Mouse (Mus musculus) neural tube, embryonic 13.5 days (tissue): ENCODE measurements at regions not wholly inside any gene's neighbourhood (a gene's known extent, or its start where the extent isn't known, plus 50 kb on each side); places are given as distances from the start of the nearest gene placed in this dataset.

Source experiments
- ATAC-seq: fragments of 200-750 bp; cut with Nextera tagmentation; 2 replicates; pipeline ENCODE4 v1.8.0; 2017; ENCODE audit warnings: low read depth, mild to moderate bottlenecking, moderate TSS enrichment, moderate library complexity
- H3K27ac ChIP-seq: fragments of 300-500 bp; sonication (generic); replicated peaks from 2 replicates; pipeline ENCODE4 v1.5.1; 2015; ENCODE audit warnings: moderate library complexity, mild to moderate bottlenecking, inconsistent platforms
- H3K27me3 ChIP-seq: fragments of 300-500 bp; sonication (generic); 2 replicates; pipeline ENCODE4 v1.6.1; 2015; ENCODE audit warnings: mild to moderate bottlenecking, inconsistent platforms
- H3K36me3 ChIP-seq: fragments of 300-500 bp; sonication (generic); 2 replicates; pipeline ENCODE4 v1.6.1; 2015; ENCODE audit warnings: mild to moderate bottlenecking, inconsistent platforms
- H3K4me1 ChIP-seq: fragments of 300-500 bp; sonication (generic); replicated peaks from 2 replicates; pipeline ENCODE4 v1.6.1; 2015; ENCODE audit warnings: inconsistent platforms
- H3K4me2 ChIP-seq: fragments of 300-500 bp; sonication (generic); 2 replicates; pipeline ENCODE4 v1.6.1; 2015; ENCODE audit warnings: inconsistent platforms, mild to moderate bottlenecking, moderate library complexity
- H3K4me3 ChIP-seq: fragments of 300-500 bp; sonication (generic); 2 replicates; pipeline ENCODE4 v1.5.1; 2015; ENCODE audit warnings: mild to moderate bottlenecking, inconsistent platforms
- H3K9ac ChIP-seq: fragments of 300-500 bp; sonication (generic); 2 replicates; pipeline ENCODE4 v1.6.1; 2015; ENCODE audit warnings: moderate library complexity, mild to moderate bottlenecking, inconsistent platforms
- H3K9me3 ChIP-seq: fragments of 300-500 bp; sonication (generic); 2 replicates; pipeline ENCODE4 v1.6.1; 2016; ENCODE audit warnings: inconsistent platforms
- WGBS: fragments of 180-500 bp; shearing (Covaris S2); methylation state at CpG from one replicate; pipeline ENCODE4 v1.1.7; 2015; 5-methylcytosine and 5-hydroxymethylcytosine counted together

- Histone ChIP-seq H3K9ac (no peak overlapping the region), H3K27me3 (no peaks in the 10 kb centered on the region), H3K9me3 (no peaks in the 10 kb centered on the region), H3K4me3 (no peak overlapping the region), H3K36me3 (no peaks in the 10 kb centered on the region), H3K27ac (no peak overlapping the region), H3K4me1 (peaks cover 4% of the 10 kb centered on the region), H3K4me2 (no peak overlapping the region)
- 64% methylated on average over 2 of the region's 2 CpGs for WGBS
- no peak for ATAC-seq
Observed at GRCm38 (mm10) chr10:68606848-68607247, 65.2 kb upstream of the Cabcoco1 start.

DNA sequence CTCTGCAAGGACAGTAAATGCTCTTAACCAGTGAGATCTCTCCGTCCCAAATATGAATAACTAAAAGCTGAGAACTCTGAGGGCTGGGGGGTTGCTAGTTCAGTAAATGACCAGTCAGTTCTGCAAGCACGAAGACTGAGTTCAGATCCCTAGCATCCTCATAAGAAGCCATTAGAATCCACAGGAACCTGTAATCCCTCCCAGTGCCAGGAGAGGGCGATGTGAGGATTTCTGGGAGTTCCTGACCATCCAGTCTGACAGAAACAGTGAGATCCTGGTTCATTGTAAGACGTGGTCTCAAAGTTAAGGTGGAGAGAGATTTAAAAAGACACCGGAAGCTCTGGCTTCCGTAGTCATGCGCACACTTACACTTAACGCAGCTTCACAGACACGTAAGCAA, 70.2 kb upstream of the Cabcoco1 start:
- 0 out of 2 replicates have a peak overlapping the region, but pooled peaks have one; percentile 43 for H3K27ac ChIP-seq
- WGBS: 74% methylated on average over 9 of the region's 9 CpGs

GRCm38 (mm10) chr10:68612727-68613126, 71.0 kb upstream of the Cabcoco1 start:
- Histone ChIP-seq H3K4me1 (no peaks in the 10 kb centered on the region), H3K27me3 (no peaks in the 10 kb centered on the region), H3K9ac (no peak overlapping the region), H3K4me2 (no peak overlapping the region), H3K9me3 (no peaks in the 10 kb centered on the region), H3K36me3 (no peaks in the 10 kb centered on the region), H3K4me3 (no peak overlapping the region), H3K27ac (peak overlapping the region; percentile 54; the same call in 1 of the 2 replicates)
- no peak for ATAC-seq
- WGBS: 50% methylated on average over 3 of the region's 3 CpGs

More for the DNA sequence above, 70.2 kb upstream of the Cabcoco1 start:
- Histone ChIP-seq H3K4me3 (no peak overlapping the region), H3K9me3 (no peaks in the 10 kb centered on the region), H3K4me1 (peaks cover 3% of the 10 kb centered on the region), H3K36me3 (no peaks in the 10 kb centered on the region), H3K9ac (no peak overlapping the region), H3K27me3 (no peaks in the 10 kb centered on the region), H3K4me2 (no peak overlapping the region)
- no peak for ATAC-seq

DNA sequence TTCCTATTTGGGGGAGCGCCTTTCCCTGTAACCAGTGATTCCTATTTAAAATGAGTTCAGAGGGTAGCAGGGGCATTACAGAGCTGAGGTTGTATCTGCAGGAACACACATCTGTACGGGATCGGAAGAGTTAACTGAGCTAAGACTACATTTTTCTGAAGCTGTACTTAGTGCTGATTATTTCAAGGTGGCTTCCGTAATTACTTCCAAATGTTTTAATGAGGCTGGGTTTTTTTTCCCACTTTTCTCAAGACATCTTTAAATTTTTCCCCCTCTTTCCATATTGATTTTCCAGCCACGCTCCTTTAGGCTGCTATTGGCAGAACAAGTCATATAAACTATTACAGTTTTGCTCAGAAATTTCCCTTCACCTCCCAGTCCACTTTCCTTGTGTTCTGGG, 82.1 kb upstream of the Cabcoco1 start:
- no peak for ATAC-seq
- H3K27ac ChIP-seq: no peak overlapping the region
- H3K4me3 ChIP-seq: no peak overlapping the region
- H3K9me3 ChIP-seq: no peaks in the 10 kb centered on the region
- H3K4me1 ChIP-seq: no peaks in the 10 kb centered on the region
- no peaks in the 10 kb centered on the region for H3K27me3 ChIP-seq
- H3K4me2 ChIP-seq: no peak overlapping the region
- H3K9ac ChIP-seq: no peak overlapping the region
- 87% methylated on average over 5 of the region's 5 CpGs for whole genome bisulfite sequencing
- no peaks in the 10 kb centered on the region for H3K36me3 ChIP-seq

GRCm38 (mm10) chr10:68625329-68625728, 83.6 kb upstream of the Cabcoco1 start:
- no peaks in the 10 kb centered on the region for H3K36me3 ChIP-seq
- WGBS: 53% methylated on average over 5 of the region's 5 CpGs
- no peaks in the 10 kb centered on the region for H3K27me3 ChIP-seq
- no peak overlapping the region for H3K4me2 ChIP-seq
- H3K9ac ChIP-seq: no peak overlapping the region
- no peak overlapping the region for H3K4me3 ChIP-seq
- no peak for ATAC-seq
- no peaks in the 10 kb centered on the region for H3K9me3 ChIP-seq
- H3K4me1 ChIP-seq: no peaks in the 10 kb centered on the region
- no peak overlapping the region for H3K27ac ChIP-seq

- no peaks in the 10 kb centered on the region for H3K27me3 ChIP-seq
- WGBS: 48% methylated on average over 2 of the region's 2 CpGs
- H3K27ac ChIP-seq: no peak overlapping the region
- no peaks in the 10 kb centered on the region for H3K4me1 ChIP-seq
- H3K9me3 ChIP-seq: no peaks in the 10 kb centered on the region
- no peak overlapping the region for H3K9ac ChIP-seq
- ATAC-seq: no peak
- no peak overlapping the region for H3K4me3 ChIP-seq
- no peaks in the 10 kb centered on the region for H3K36me3 ChIP-seq
- H3K4me2 ChIP-seq: no peak overlapping the region
Observed at GRCm38 (mm10) chr10:68625752-68626151, 84.1 kb upstream of the Cabcoco1 start.

DNA sequence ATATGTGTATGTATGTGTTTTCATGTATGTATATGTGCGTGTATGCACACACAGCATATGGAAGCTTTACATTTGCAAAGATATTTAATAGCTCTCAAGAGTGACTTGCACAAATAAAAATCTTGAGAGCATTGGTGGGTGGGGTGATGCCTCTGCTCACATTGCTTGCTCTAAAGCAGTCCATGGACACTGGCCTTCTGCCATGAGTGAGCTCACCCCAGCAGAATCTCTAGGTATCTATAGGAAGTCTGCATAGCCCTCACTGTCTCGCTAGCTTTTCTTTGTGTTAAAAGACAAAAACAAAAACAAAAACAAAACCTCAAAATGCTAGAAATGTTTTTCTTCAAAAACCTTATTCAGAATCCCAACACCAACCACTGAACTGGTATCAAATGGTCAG, 87.8 kb upstream of the Cabcoco1 start:
- no peak overlapping the region for H3K4me3 ChIP-seq
- ATAC-seq: no peak
- H3K27me3 ChIP-seq: no peaks in the 10 kb centered on the region
- no peak overlapping the region for H3K4me2 ChIP-seq
- no peaks in the 10 kb centered on the region for H3K4me1 ChIP-seq
- WGBS: 87% methylated on average over 2 of the region's 2 CpGs
- H3K36me3 ChIP-seq: no peaks in the 10 kb centered on the region
- H3K9me3 ChIP-seq: no peaks in the 10 kb centered on the region
- H3K27ac ChIP-seq: no peak overlapping the region
- no peak overlapping the region for H3K9ac ChIP-seq

DNA sequence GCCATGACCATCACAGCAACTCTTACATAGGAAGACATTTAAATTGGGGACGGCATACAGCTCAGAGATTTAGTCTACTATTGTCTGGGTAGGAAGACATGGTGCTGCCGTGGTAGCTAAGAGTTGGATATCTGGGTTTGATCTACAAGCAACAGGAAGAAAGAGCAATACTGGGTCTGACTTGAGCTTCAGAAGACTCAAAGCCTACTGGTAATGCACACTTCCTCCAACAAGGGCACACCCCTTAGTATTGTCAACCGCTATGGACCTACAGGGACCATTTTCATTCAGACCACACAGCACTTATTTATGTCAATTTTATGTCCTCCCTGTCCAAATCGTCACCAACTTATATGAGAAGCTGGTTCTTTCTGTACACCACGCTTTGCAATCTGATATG, 90.3 kb upstream of the Tmem26 start:
- Histone ChIP-seq H3K4me2 (no peak overlapping the region), H3K4me1 (no peaks in the 10 kb centered on the region), H3K9me3 (no peaks in the 10 kb centered on the region), H3K27ac (no peak overlapping the region), H3K9ac (no peak overlapping the region), H3K27me3 (no peaks in the 10 kb centered on the region), H3K36me3 (no peaks in the 10 kb centered on the region), H3K4me3 (no peak overlapping the region)
- ATAC-seq: no peak
- WGBS: 93% methylated on average over 5 of the region's 5 CpGs

DNA sequence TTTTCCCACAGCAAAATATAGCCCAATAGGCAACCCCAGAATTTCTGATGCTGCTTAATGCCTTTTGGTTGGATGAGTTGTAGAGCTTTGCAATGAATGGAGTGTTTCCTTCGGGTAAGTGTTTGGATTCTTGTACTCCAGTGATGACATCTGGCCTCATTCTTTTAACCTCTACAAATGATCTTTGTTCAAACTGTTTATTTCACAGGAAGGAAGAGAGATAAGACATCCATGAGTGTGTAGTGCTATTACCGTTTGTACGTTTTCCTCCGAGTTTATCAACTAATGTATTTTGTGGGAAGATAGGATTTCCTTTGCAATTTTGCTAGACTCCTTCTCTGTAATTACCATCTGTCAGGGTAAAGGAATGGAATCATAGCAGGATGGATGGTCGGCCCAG, 70.7 kb upstream of the Tmem26 start:
- H3K27me3 ChIP-seq: no peaks in the 10 kb centered on the region
- no peaks in the 10 kb centered on the region for H3K36me3 ChIP-seq
- ATAC-seq: no peak
- no peak overlapping the region for H3K9ac ChIP-seq
- no peaks in the 10 kb centered on the region for H3K4me1 ChIP-seq
- H3K27ac ChIP-seq: no peak overlapping the region
- WGBS: 84% methylated on average over 5 of the region's 5 CpGs
- no peaks in the 10 kb centered on the region for H3K9me3 ChIP-seq
- no peak overlapping the region for H3K4me2 ChIP-seq
- H3K4me3 ChIP-seq: no peak overlapping the region

- Histone ChIP-seq H3K4me2 (no peak overlapping the region), H3K27ac (no peak overlapping the region), H3K27me3 (no peaks in the 10 kb centered on the region), H3K36me3 (no peaks in the 10 kb centered on the region), H3K4me3 (no peak overlapping the region), H3K9me3 (no peaks in the 10 kb centered on the region), H3K4me1 (no peaks in the 10 kb centered on the region), H3K9ac (no peak overlapping the region)
- 75% methylated on average over 2 of the region's 2 CpGs for WGBS
- no peak for ATAC-seq
Observed at GRCm38 (mm10) chr10:68655491-68655890, 68.0 kb upstream of the Tmem26 start.

DNA sequence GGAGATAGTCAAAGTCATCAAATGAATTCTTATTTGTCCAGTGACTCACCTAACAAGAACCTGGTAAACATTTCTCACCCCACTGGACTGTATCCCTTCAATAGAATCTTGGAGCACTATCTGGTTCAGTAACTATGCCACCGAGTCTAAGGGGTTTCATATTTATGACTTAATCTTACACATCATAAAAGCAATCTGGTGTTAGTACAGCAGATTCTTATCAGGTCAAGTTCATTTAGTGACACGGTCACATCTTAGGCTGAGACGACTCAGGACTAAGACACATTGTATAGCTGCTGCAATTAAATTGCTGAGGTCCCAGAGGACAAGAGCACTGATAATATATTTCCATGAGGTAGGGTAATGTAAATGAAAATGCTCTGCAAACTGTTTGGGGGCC, 57.4 kb upstream of the Tmem26 start:
- Histone ChIP-seq H3K4me3 (no peak overlapping the region), H3K9me3 (no peaks in the 10 kb centered on the region), H3K27ac (no peak overlapping the region), H3K36me3 (no peaks in the 10 kb centered on the region), H3K4me1 (peaks cover 6% of the 10 kb centered on the region; the same call in 1 of the 2 replicates), H3K4me2 (no peak overlapping the region), H3K27me3 (no peaks in the 10 kb centered on the region), H3K9ac (no peak overlapping the region)
- ATAC-seq: no peak
- WGBS: 68% methylated on average over 3 of the region's 3 CpGs

DNA sequence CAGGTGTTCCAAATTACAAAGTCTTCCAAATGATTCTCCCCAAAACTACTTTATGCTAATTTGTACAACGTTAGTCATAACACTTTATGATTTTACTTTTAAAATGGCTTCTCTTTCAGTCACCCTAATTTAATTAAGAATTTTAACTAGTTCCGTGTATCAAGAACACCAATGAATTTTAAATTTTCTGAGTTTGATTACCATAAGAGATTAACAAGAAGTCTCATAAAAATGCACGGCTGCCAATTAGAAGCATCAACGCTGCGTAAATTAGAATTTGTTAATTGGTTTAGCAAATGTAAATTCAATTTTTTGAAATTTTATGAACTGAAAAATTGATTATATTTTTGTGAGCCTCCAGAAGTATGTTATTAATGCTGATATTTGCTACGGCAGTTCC, 54.1 kb upstream of the Tmem26 start:
- ATAC-seq: no peak
- no peaks in the 10 kb centered on the region for H3K36me3 ChIP-seq
- no peak overlapping the region for H3K9ac ChIP-seq
- no peaks in the 10 kb centered on the region for H3K9me3 ChIP-seq
- 76% methylated on average over 6 of the region's 6 CpGs for WGBS
- H3K4me2 ChIP-seq: no peak overlapping the region
- no peak overlapping the region for H3K27ac ChIP-seq
- no peak overlapping the region for H3K4me3 ChIP-seq
- no peaks in the 10 kb centered on the region for H3K27me3 ChIP-seq
- H3K4me1 ChIP-seq: peaks cover 6% of the 10 kb centered on the region; the same call in 1 of the 2 replicates

GRCm38 (mm10) chr10:68669992-68670391, 53.5 kb upstream of the Tmem26 start:
- WGBS: 64% methylated on average over 3 of the region's 3 CpGs
- Histone ChIP-seq H3K36me3 (no peaks in the 10 kb centered on the region), H3K4me1 (peaks cover 6% of the 10 kb centered on the region; the same call in 1 of the 2 replicates), H3K27me3 (no peaks in the 10 kb centered on the region), H3K4me2 (no peak overlapping the region), H3K4me3 (no peak overlapping the region), H3K9ac (no peak overlapping the region), H3K9me3 (no peaks in the 10 kb centered on the region), H3K27ac (no peak overlapping the region)
- ATAC-seq: no peak
